Mouse (Mus musculus) kidney, postnatal 0 days (tissue): ENCODE data around the gene Rsbn1l. TPM values are rescaled to one million over a fixed set of nuclear protein-coding genes. Genes with fewer than 3 reads are reported as not detected.

ENCODE experiments used
- ATAC-seq: fragments of 200-750 bp; cut with Nextera tagmentation; replicated peaks from 2 replicates; pipeline ENCODE4 v1.8.0; 2017; ENCODE audit warnings: low read depth, moderate number of reproducible peaks, moderate TSS enrichment, moderate library complexity; ENCODE audit not compliant: low FRiP score
- DNase-seq: peaks from one replicate; pipeline ENCODE4 v3.0.0-alpha.2; 2016; ENCODE audit warnings: low spot score
- H3K27ac ChIP-seq: fragments of 300-500 bp; sonication (generic); 2 replicates; pipeline ENCODE4 v1.5.1; 2014; ENCODE audit warnings: mild to moderate bottlenecking
- H3K27me3 ChIP-seq: fragments of 300-500 bp; sonication (generic); 2 replicates; pipeline ENCODE4 v1.6.1; 2014; ENCODE audit warnings: low read length, mixed read lengths; ENCODE audit not compliant: insufficient read depth
- H3K36me3 ChIP-seq: fragments of 300-500 bp; sonication (generic); 2 replicates; pipeline ENCODE4 v1.6.1; 2014; ENCODE audit warnings: low read length, mixed read lengths; ENCODE audit not compliant: insufficient read depth
- H3K4me1 ChIP-seq: fragments of 300-500 bp; sonication (generic); replicated peaks from 2 replicates; pipeline ENCODE4 v1.6.1; 2014; ENCODE audit warnings: antibody characterized with exemption, low read length, mixed read lengths; ENCODE audit not compliant: insufficient read depth
- H3K4me2 ChIP-seq: fragments of 300-500 bp; sonication (generic); 2 replicates; pipeline ENCODE4 v1.6.1; 2014; ENCODE audit warnings: mild to moderate bottlenecking, low read length, moderate library complexity, mixed read lengths
- H3K4me3 ChIP-seq: fragments of 300-500 bp; sonication (generic); replicated peaks from 2 replicates; pipeline ENCODE4 v1.5.1; 2014; ENCODE audit warnings: low read depth, low read length
- H3K9ac ChIP-seq: fragments of 300-500 bp; sonication (generic); 2 replicates; pipeline ENCODE4 v1.6.1; 2014; ENCODE audit warnings: low read depth, low read length
- H3K9me3 ChIP-seq: fragments of 300-500 bp; sonication (generic); replicated peaks from 2 replicates; pipeline ENCODE4 v1.6.1; 2016; ENCODE audit warnings: low read length, inconsistent platforms, mixed read lengths
- CTCF ChIP-seq: IDR thresholded peaks from 2 replicates; pipeline ENCODE4 v1.5.1; 2016; ENCODE audit warnings: antibody characterized with exemption, low read depth, mild to moderate bottlenecking, moderate library complexity
- WGBS: fragments of 180-500 bp; shearing (Covaris S2); extraction: QIAGEN DNeasy Blood & Tissue Kit; methylation state at CpG from one replicate; pipeline ENCODE4 v1.1.7; 2014; 5-methylcytosine and 5-hydroxymethylcytosine counted together
- polyA plus RNA-seq: library from polyadenylated mRNA; unstranded; fragments of >200 nt; fragmentation: Nextera tagmentation; extraction: Ambion mirVana; gene quantifications from 2 replicates; pipeline ENCODE4 v1.2.1, GENCODE M21; 2015

The Rsbn1l gene
- 5.5 and 6.4 TPM in 2 replicates for polyA plus RNA-seq

DNA sequence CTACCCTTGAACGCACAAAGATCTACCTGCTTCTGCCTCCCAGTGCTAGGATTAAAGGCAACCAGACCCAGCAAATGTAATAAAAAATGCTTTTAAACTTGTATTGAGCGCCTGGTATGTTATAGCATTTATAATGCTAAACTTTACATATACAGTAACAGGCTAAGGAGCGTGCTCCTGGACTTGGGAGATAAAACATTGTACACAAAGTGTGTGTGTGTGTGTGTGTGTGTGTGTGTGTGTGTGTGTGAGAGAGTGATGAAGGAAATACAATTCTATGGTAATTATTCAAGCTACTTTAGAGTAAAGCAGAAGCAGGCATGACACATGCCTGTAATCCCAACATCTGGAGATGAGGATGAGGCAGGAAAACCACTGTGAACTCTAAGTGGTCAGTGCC, at the start of gene Rsbn1l:
Rsbn1l (minus strand) TSS at position 101 of the 400 bp plus-strand sequence.
- Histone ChIP-seq H3K9me3 (no peaks in the 10 kb centered on the region), H3K27me3 (no peaks in the 10 kb centered on the region), H3K27ac (no peak within 1 kb of the TSS), H3K36me3 (no peaks in the 10 kb centered on the region), H3K4me1 (no peaks in the 10 kb centered on the region), H3K4me2 (no peak within 1 kb of the TSS), H3K4me3 (no peak within 1 kb of the TSS), H3K9ac (no peak within 1 kb of the TSS)
- WGBS: 97% methylated on average over 3 of the region's 3 CpGs
- ATAC-seq (no peak), DNase-seq (no peak)
- no peak for TF ChIP-seq CTCF

DNA sequence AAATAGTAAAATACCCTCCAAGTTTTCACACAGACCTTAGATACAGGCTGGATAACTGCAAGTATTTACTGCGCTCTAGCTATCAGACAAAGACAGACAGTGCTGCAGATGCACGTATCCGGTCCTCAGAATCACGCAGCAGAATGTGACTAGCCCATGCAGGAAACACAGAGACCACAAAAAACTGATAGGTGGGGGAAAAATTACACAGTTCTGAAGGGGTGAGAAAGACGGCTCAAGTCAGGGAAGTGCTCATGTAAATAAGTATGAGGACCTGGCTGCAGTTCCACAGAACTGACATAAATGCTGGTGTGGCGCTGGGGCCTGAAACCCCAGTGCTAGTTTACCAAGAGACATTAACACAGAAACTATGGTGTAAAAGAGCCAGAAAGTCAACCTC, 46.5 kb upstream of the Rsbn1l start:
- no peak for TF ChIP-seq CTCF
- H3K36me3 ChIP-seq: peaks cover 34% of the 10 kb centered on the region
- no peak overlapping the region for H3K27ac ChIP-seq
- no peaks in the 10 kb centered on the region for H3K4me1 ChIP-seq
- no peak overlapping the region for H3K4me2 ChIP-seq
- no peaks in the 10 kb centered on the region for H3K27me3 ChIP-seq
- 93% methylated on average over 6 of the region's 6 CpGs for WGBS
- no peak overlapping the region for H3K4me3 ChIP-seq
- H3K9me3 ChIP-seq: no peaks in the 10 kb centered on the region
- ATAC-seq: no peak
- DNase-seq: no peak
- H3K9ac ChIP-seq: no peak overlapping the region

DNA sequence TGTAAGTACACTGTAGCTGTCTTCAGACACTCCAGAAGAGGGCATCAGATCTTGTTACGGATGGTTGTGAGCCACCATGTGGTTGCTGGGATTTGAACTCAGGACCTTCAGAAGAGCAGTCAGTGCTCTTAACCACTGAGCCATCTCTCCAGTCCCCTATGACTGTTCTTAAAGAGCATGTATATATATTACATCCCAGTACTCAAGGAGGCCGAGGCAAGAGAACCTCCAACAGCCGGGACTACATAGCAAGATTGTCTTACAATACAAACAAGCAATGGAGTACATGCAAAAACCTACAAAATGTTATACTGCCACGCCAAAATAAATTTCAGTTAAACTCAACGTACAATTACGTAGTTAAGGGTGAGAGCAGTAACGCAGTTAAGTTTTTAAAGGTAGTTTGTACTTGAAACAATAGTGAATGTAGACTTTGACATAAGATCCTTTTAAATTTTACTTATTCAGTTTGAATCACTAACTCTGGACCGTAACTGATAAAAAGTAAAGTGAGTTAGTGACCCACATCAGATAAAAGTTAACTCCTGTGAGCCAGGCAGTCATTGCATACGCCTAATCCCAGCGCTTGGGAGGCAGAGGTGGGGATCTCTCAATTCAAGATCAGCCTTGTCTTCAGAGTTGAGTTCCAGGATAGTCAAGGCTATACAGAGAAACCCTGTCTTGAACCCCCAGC, 45.6 kb upstream of the Rsbn1l start:
- DNase-seq (no peak), ATAC-seq (no peak)
- H3K4me2 ChIP-seq: no peak overlapping the region
- no peaks in the 10 kb centered on the region for H3K9me3 ChIP-seq
- no peak overlapping the region for H3K4me3 ChIP-seq
- peaks cover 42% of the 10 kb centered on the region for H3K36me3 ChIP-seq
- TF ChIP-seq CTCF: no peak
- no peaks in the 10 kb centered on the region for H3K4me1 ChIP-seq
- no peak overlapping the region for H3K9ac ChIP-seq
- no peak overlapping the region for H3K27ac ChIP-seq
- H3K27me3 ChIP-seq: no peaks in the 10 kb centered on the region
- WGBS: 84% methylated on average over 9 of the region's 10 CpGs

DNA sequence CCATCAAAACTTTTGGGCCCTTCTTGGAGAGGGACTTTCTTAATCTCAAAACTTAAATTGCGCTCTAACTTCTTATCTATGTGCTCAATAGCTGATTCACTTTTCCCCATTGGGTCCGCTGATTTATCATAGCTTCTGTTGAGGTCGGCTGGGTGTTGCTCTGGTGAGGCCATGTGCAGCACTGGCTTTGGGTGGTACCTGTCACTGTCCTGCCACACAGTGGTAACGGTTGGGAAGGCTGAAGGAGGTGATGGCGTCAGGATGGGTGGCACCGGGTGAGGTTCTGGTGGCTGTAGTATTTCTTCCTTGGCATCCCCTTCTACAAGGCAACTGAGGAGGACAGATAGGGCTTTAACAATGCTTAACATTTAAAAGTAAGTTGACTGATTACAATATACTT, 42.2 kb upstream of the Rsbn1l start:
- TF ChIP-seq CTCF: no peak
- no peak for ATAC-seq

DNA sequence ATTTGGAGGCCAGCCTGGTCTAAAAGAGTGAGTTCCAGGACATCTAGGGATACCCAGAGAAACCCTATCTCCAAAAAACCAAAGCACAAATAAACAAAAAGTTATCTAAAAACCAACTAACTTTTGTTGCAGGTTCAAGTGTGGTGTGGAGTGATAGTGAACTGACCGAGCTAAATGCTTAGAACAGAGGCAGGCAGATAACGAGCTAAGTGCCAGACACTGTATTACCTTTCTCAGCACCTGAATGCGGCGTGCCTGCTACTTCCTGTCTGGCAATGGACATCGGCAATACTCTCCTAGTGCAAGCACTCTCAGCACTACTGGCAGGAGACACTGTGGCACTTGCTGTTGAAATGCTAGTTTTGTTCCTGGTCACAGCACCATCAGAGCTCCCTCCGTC, 41.4 kb upstream of the Rsbn1l start:
- Histone ChIP-seq H3K27me3 (no peaks in the 10 kb centered on the region), H3K9me3 (no peaks in the 10 kb centered on the region), H3K4me1 (no peaks in the 10 kb centered on the region), H3K9ac (no peak overlapping the region), H3K4me3 (no peak overlapping the region), H3K4me2 (no peak overlapping the region), H3K27ac (no peak overlapping the region), H3K36me3 (peaks cover 49% of the 10 kb centered on the region)
- ATAC-seq (no peak), DNase-seq (no peak)
- TF ChIP-seq CTCF: no peak
- WGBS: 94% methylated on average over 6 of the region's 6 CpGs

More for the DNA sequence above, 42.2 kb upstream of the Rsbn1l start:
- H3K4me2 ChIP-seq: no peak overlapping the region
- WGBS: 94% methylated on average over 6 of the region's 6 CpGs
- H3K27me3 ChIP-seq: no peaks in the 10 kb centered on the region
- H3K27ac ChIP-seq: no peak overlapping the region
- H3K4me1 ChIP-seq: no peaks in the 10 kb centered on the region
- no peak overlapping the region for H3K4me3 ChIP-seq
- no peak for DNase-seq
- H3K36me3 ChIP-seq: peaks cover 52% of the 10 kb centered on the region
- no peak overlapping the region for H3K9ac ChIP-seq
- no peaks in the 10 kb centered on the region for H3K9me3 ChIP-seq

DNA sequence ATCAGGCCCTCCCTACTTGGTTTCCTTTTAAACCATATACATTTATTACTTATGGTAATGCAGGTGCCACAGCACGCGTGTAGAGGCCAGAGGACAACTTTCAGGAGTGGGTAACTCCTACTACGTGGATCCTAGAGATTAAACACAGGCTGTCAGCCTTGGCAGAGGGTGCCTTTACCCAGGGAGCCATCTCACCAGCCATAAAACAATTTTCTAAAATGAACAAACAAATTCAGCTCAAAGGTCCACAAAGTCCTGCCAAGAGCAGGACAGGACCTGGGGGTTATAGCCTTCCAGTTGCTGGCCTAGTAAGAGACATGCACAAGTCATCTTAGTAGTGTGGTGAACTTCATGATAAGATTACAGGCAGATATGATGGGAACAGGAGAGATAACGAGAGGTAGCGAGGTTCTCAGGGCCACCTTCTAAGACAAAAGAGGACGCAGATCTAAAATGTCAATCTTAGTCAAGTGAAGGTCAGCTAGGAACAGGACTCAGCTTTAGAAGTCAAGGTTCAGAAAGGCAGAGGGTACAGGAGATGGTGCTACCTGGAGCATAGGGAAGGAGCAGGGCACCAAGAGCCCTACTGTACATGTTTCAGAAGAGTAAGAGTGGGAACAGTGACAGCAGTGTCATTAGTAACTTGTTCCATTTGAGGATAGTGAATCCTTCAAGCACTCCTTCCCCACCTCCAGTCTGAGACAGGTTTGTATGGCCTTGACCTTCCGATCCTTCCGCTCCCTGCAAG, 34.0 kb upstream of the Rsbn1l start:
- WGBS: 96% methylated on average over 8 of the region's 8 CpGs
- H3K36me3 ChIP-seq: peaks cover 25% of the 10 kb centered on the region; the same call in 1 of the 2 replicates
- TF ChIP-seq CTCF: no peak

More for the DNA sequence above, 34.0 kb upstream of the Rsbn1l start:
- DNase-seq: no peak
- Histone ChIP-seq H3K4me1 (no peaks in the 10 kb centered on the region), H3K9me3 (no peaks in the 10 kb centered on the region), H3K27ac (no peak overlapping the region), H3K27me3 (no peaks in the 10 kb centered on the region), H3K4me3 (no peak overlapping the region), H3K4me2 (no peak overlapping the region), H3K9ac (no peak overlapping the region)
- ATAC-seq: no peak
